Mouse (Mus musculus) ovary, postnatal 36 days (tissue): Measurements from ENCODE around the gene Olfr59.

Source experiments
- DNase-seq: peaks from one replicate; pipeline ENCODE4 v3.0.0; 2022; ENCODE audit warnings: low spot score, mixed read lengths

Gene Olfr59

GRCm38 (mm10) chr11:74283436-74283835, at the start of gene Olfr59:
Gene Olfr59, plus strand, starts transcription at chr11:74283736.
- DNase-seq, result no peak

GRCm38 (mm10) chr11:74241201-74241600, 42.3 kb upstream of the Olfr59 start:
- DNase-seq, result no peak

- DNase-seq, result no peak
These were observed 24.0 kb upstream of the Olfr59 start, which contains the start of gene Olfr406 for GRCm38 (mm10) chr11:74259508-74259907. Gene Olfr406, plus strand, starts transcription at chr11:74259808.

- DNase-seq, result no peak
These were observed 3.7 kb downstream of the Olfr59 start for GRCm38 (mm10) chr11:74287256-74287655.

- DNase-seq, result no peak
These were observed 42.5 kb downstream of the Olfr59 start for GRCm38 (mm10) chr11:74326044-74326443.

- DNase-seq, result no peak
These were observed 45.2 kb downstream of the Olfr59 start for GRCm38 (mm10) chr11:74328781-74329180.

GRCm38 (mm10) chr11:74337931-74338330, 54.4 kb downstream of the Olfr59 start, which contains the start of gene Olfr410:
Gene Olfr410, minus strand, starts transcription at chr11:74338031.
- no peak for DNase-seq
